Mouse (Mus musculus) olfactory bulb, adult 2 months (tissue): Measurements from ENCODE around the gene Gm12845.

ENCODE experiments used
- CTCF ChIP-seq: fragments of 200-500 bp; IDR thresholded peaks from 2 replicates; pipeline ENCODE4 v1.5.1; 2012; ENCODE audit warnings: low read depth, mild to moderate bottlenecking, low read length, moderate library complexity; ENCODE audit not compliant: insufficient read depth
- POLR2A ChIP-seq: fragments of 200-500 bp; IDR thresholded peaks from 2 replicates; pipeline ENCODE4 v1.6.1; 2012; ENCODE audit warnings: mild to moderate bottlenecking, low read depth, low read length, moderate library complexity; ENCODE audit not compliant: insufficient read depth

DNA sequence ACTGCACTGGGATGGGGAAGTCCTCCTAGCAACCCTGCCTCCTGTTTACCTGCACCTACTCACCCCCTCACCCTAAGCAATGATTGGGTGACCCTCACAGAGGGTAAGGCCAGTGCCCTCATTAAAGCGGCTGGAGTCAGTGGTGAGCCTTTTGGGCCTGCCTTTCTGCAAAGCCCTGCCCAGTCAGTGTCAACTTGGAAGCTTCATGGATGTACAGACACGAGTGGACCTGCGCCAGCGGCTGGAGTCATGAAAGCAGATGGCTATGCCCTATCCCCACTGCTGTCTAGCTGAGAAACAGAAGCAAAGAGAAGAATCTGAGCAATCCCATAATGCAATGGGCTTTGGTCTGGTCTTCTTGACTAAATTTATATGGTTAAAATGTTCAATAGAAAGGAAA lies 37.9 kb upstream of the Gm12845 start:
- TF ChIP-seq POLR2A (no peak), CTCF (no peak)
